Mouse (Mus musculus) lung, adult 2 months (tissue): ENCODE results near the gene Hic2. TPM values are rescaled to one million over a fixed set of nuclear protein-coding genes. Genes with fewer than 3 reads are reported as not detected.

Source experiments
- DNase-seq: peaks from one replicate; pipeline ENCODE4 v3.0.0; 2022
- H3K4me1 ChIP-seq: fragments of 200-500 bp; 2 replicates; pipeline ENCODE4 v1.6.1; 2011; ENCODE audit warnings: low read length; ENCODE audit not compliant: control insufficient read depth, insufficient read depth
- H3K4me3 ChIP-seq: fragments of 200-500 bp; replicated peaks from 2 replicates; pipeline ENCODE3; 2011; ENCODE audit warnings: low read depth, mild to moderate bottlenecking, control low read depth, low read length; ENCODE audit errors: extremely low read depth
- CTCF ChIP-seq: fragments of 200-500 bp; IDR thresholded peaks from 2 replicates; pipeline ENCODE4 v1.5.1; 2011; ENCODE audit warnings: mild to moderate bottlenecking, low read length, control low read depth; ENCODE audit not compliant: insufficient read depth
- POLR2A ChIP-seq: fragments of 200-500 bp; IDR thresholded peaks from 2 replicates; pipeline ENCODE4 v1.6.1; 2011; ENCODE audit warnings: low read depth, mild to moderate bottlenecking, control low read depth, low read length, borderline replicate concordance; ENCODE audit errors: extremely low read depth
- WGBS: fragments of 180-500 bp; shearing (Covaris S2); methylation state at CpG from one replicate; pipeline ENCODE4 v1.1.7; 2018; 5-methylcytosine and 5-hydroxymethylcytosine counted together
- polyA plus RNA-seq: library from polyadenylated mRNA; depleted of rRNA; stranded (reverse); fragments of >200 nt; gene quantifications from 2 replicates; pipeline ENCODE4 v1.2.3, GENCODE M21; 2012

Gene Hic2
- polyA plus RNA-seq, 1 experiment: 2.2 TPM

DNA sequence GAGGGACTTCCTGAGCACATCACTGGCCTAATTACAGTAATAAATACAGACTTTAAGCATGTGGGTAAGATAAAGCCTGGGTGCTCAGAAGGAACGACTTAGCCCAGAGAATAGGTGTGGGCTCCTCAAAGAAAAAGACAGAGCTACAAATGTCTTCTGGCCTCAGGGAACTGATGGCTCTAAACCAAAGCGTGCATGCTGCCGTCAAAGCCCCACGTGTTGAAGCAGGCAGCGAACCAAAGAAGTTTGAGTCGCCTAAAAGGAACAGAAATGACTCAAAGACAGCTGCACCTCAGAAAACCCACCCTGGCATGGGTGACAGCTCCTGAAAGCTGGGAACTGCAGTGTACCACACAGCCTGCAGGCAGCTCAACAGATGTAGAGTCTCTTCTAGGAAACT lies 38.5 kb downstream of the Hic2 start:
- WGBS: 79% methylated on average over 6 of the region's 6 CpGs
- no peak overlapping the region for H3K4me3 ChIP-seq
- DNase-seq: no peak
- peaks cover 5% of the 10 kb centered on the region; the same call in 1 of the 2 replicates for H3K4me1 ChIP-seq
- TF ChIP-seq POLR2A: no peak
- TF ChIP-seq CTCF: no peak

DNA sequence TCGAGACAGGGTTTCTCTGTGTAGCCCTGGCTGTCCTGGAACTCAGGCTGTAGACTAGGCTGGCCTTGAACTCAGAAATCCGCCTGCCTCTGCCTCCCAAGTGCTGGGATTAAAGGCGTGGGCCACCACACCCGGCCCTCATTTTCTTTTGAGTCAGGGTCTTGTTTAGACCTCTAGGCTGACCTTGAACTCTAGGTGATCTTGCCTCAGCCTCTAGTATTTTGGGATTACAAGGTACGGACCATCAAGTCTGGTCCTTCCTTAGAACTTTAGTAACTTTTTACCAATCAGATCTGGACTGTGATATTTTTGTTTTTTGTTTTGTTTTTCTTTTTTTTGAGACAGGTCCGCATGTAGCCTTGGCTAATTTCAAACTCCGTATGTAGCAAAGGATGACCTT lies 42.3 kb downstream of the Hic2 start, which contains the start of gene Tmem191c:
Tmem191c (plus strand) TSS at position 357 of the 400 bp plus-strand sequence.
- DNase-seq: no peak
- TF ChIP-seq CTCF (no peak), POLR2A (no peak)
- peak within 1 kb of the TSS; percentile 82 for H3K4me3 ChIP-seq
- WGBS: 57% methylated on average over 7 of the region's 7 CpGs
- peaks cover 12% of the 10 kb centered on the region; the same call in 1 of the 2 replicates for H3K4me1 ChIP-seq

DNA sequence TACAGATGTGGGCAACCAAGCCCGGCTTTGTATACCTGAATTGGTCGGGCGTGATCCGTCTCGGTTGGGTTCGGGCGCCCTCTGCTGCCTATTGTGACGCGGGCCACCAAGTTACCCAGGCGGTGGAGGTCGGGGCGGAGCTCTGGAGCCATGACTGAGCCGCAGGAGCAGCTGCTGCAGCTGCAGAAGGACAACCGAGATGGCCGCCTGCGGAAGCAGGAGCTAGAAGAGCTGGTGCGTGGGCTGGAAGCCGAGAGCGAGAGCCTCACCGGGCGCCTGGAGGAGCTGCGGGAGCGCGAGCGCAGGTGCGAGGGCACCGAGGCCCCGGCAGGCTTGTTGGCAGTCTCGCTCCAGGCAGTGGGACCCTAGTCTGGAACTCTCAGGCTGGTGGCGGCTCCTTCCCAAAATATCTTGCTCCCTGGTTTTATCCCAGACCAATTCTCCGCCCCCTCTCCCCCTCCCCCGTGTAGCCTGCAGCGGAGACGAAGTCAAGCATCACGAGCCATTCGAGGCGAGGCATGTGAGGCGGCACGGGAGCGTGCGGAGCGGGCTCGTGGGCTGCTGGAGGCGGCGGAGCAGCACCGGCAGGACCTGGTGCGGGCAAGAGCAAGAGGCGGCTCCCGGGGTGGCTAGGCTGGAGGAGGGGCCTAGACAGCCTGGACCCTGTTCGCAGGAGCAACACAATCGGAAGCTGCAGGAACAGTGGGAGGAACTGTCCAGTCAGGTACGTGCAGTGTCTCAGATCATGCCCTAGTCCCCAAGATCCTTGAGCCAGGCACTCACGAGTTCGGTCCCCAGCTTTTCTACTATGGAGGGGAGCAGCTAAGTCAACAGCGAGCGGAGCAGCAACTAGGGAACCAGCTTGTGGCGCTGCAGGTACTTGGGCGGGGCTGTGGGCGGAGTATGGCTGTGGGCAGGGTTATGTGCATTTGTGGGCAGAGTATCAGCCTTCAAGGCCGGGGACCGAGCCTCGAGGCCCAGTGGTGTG lies 43.1 kb downstream of the Hic2 start:
- H3K4me3 ChIP-seq: peak overlapping the region; percentile 82
- DNase-seq: peak; percentile 91
- H3K4me1 ChIP-seq: peaks cover 12% of the 10 kb centered on the region; the same call in 1 of the 2 replicates
- under 1% methylated on average over 61 of the region's 62 CpGs for WGBS
- TF ChIP-seq POLR2A (peak; percentile 33; the same call in 1 of the 2 replicates), CTCF (peak; percentile 56)

DNA sequence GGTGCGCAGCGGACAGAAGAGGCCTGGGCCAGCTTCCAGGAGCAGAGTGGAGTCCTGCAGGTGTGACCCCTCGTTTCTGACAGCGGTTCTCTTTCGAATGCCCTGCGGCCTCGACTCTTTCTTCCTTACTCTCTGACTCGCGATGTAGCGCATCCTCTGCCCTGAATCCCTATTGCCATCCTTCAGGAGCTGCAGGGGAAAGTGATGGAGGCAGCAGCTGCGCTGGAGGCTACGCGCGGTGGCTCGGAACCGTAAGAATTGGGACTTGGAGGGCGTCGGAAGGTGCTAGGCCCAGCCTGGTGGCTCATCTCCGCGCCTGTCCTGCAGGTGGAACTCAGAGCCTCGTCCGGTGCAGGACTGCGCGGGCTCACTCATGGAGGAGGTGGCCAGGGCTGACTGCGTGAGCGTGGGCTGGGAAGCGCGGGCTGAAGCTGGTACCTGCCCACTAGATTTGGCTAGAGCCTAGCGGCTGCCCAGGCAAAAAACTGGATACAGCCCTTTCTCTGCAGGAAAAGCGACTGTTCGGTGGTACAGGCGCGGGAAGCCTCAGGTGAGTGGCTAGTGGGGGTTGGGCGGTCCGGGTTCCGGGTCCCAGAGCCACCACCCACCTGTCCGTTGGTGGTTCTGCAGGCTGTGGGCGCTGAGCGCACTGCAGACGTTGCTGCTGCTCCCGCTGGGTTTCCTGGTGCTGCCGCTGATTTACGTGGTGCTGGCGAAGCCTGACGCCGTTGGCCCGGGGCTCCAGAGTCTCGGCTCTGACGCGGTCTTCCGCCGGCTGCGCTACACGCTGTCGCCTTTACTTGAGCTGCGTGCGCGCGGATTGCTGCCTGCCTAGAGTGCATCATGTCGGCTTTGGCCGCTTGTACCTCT lies 44.2 kb downstream of the Hic2 start:
- no peak overlapping the region for H3K4me3 ChIP-seq
- peak; percentile 27 for DNase-seq
- no peak for TF ChIP-seq POLR2A
- WGBS: 8% methylated on average over 61 of the region's 61 CpGs
- H3K4me1 ChIP-seq: peaks cover 12% of the 10 kb centered on the region; the same call in 1 of the 2 replicates

DNA sequence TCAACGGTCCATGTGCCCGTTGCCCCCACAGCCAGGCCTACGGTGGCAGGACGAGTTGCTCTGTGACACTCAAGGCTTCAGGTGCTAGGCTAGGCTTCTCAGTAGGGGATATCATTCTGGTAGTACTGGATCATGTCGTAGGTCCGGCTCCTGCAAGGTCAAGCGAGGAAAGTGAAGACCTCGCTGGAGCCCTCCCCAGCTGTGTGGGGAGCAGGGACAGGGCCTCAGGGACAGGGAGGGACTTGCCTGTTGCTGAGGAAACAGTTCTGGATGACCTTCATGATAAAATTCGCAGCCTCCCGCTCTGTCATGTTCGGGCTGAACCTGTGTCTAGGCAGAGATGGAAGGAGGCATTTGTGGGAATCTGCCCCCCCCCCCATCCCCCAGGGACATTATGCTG lies 47.1 kb downstream of the Hic2 start:
- no peak for TF ChIP-seq POLR2A
- no peak for TF ChIP-seq CTCF
- 91% methylated on average over 11 of the region's 11 CpGs for WGBS
- no peak for DNase-seq

DNA sequence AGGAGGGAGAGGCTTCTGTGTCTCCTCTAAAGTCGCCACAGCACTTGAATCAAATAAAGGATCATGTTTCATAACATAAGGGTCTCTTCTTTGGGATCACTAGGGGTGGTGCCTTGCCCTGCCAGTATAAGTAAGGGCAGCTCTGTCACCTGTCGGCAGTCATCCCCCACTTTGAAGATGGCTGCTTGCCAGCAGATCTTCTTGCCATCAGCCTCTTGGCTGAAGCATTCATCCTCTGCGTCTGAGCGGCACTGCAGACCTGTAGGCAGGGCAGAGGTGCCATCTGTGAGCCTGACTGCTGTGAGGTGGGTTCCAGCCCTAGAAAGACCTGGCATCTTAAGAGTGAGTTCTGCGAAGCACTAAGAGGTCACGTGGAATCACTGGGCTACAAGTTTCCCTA lies 49.8 kb downstream of the Hic2 start:
- DNase-seq: no peak
- Histone ChIP-seq H3K4me1 (no peaks in the 10 kb centered on the region), H3K4me3 (no peak overlapping the region)
- TF ChIP-seq POLR2A (no peak), CTCF (no peak)
- WGBS: 69% methylated on average over 6 of the region's 6 CpGs

More for the DNA sequence above, 47.1 kb downstream of the Hic2 start:
- H3K4me1 ChIP-seq: peaks cover 12% of the 10 kb centered on the region; the same call in 1 of the 2 replicates
- H3K4me3 ChIP-seq: no peak overlapping the region

DNA sequence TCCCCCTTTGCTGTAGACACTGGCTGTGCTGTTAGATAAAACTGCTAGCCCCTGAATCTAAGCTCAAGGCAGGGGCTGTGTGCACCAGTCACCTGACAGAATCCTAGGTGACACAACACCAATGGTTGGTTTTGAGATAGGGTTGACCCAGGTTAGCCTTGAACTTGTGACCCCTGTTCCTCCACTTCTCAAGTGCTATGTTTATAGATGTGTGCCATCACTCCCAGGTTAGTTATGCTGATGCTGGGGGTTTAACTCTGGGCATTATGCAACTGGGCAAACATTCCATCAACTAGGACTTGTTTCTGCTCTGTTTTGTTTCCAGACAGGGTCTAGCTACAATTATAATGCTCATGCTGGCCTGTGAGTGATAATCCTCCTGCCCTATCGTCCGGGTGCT lies 53.7 kb downstream of the Hic2 start:
- TF ChIP-seq POLR2A: no peak
- no peak for TF ChIP-seq CTCF
- 84% methylated on average over 2 of the region's 2 CpGs for WGBS
- Histone ChIP-seq H3K4me1 (no peaks in the 10 kb centered on the region), H3K4me3 (no peak overlapping the region)
- DNase-seq: no peak

DNA sequence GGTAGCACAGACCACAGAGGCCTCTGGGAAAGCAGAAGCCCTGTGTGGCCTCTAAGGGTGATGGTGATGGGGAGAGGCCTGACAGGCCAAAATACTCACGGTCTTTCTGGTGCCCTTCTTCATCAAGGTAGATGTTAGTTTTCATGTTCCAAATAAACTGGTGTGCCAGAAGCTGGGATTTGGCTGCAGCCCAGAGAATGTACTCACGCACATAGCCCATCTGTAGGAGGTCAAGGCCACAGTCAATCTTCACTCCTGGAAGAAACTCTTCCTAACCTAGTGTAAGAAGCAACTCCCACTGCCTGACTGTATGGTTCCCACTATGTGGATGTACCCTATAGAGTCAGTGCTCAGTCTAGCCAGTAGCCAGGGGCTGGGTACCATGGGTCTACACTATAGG lies 57.6 kb downstream of the Hic2 start:
- TF ChIP-seq CTCF (no peak), POLR2A (no peak)
- H3K4me3 ChIP-seq: no peak overlapping the region
- DNase-seq: no peak
- 91% methylated on average over 2 of the region's 2 CpGs for WGBS
- H3K4me1 ChIP-seq: no peaks in the 10 kb centered on the region

DNA sequence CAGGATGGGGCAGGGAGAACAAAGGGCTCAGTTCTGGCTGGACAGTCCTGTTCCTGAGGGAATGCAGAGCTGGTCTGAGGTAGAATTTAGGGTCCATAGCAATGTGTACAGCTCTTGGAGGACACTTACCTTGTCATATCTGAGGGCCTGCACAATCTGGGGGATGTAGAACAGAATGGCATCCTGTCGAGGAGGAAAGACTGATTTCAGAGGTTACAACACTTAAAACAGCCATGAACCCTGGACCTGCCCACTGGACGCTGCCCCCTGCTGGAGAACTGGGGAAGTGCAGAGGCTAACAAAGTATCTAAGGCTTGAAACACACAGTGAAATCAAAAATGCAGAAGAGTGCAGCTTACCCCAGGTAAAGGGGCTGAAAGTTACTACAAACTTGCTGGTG lies 59.4 kb downstream of the Hic2 start:
- 2% methylated on average over 2 of the region's 2 CpGs for WGBS
- no peak overlapping the region for H3K4me3 ChIP-seq
- DNase-seq: peak; percentile 74
- TF ChIP-seq CTCF (peak; percentile 93), POLR2A (no peak)
- no peaks in the 10 kb centered on the region for H3K4me1 ChIP-seq
